Mouse (Mus musculus) limb, embryonic 14.5 days (tissue): ENCODE results near the gene Cacng2. TPM values are rescaled to one million over a fixed set of nuclear protein-coding genes. Genes with fewer than 3 reads are reported as not detected.

Experiments used
- ATAC-seq: fragments of 200-750 bp; cut with Nextera tagmentation; 2 replicates; pipeline ENCODE4 v1.8.0; 2017; ENCODE audit warnings: low read depth, moderate number of reproducible peaks, moderate TSS enrichment; ENCODE audit not compliant: low FRiP score
- DNase-seq: peaks from one replicate; pipeline ENCODE4 v3.0.0-alpha.2; 2015; ENCODE audit warnings: low spot score
- H3K27ac ChIP-seq: fragments of 300-500 bp; sonication (generic); replicated peaks from 2 replicates; pipeline ENCODE4 v1.5.1; 2014; ENCODE audit warnings: low read depth, mild to moderate bottlenecking, low read length, moderate library complexity, mixed read lengths
- H3K27me3 ChIP-seq: fragments of 300-500 bp; sonication (generic); 2 replicates; pipeline ENCODE4 v1.6.1; 2014; ENCODE audit warnings: low read length, mixed read lengths; ENCODE audit not compliant: control insufficient read depth, insufficient read depth
- H3K36me3 ChIP-seq: fragments of 300-500 bp; sonication (generic); 2 replicates; pipeline ENCODE4 v1.6.1; 2014; ENCODE audit warnings: mild to moderate bottlenecking, low read length, moderate library complexity, mixed read lengths; ENCODE audit not compliant: control insufficient read depth, insufficient read depth
- H3K4me1 ChIP-seq: fragments of 300-500 bp; sonication (generic); 2 replicates; pipeline ENCODE4 v1.6.1; 2014; ENCODE audit warnings: antibody characterized with exemption, low read length, mixed read lengths; ENCODE audit not compliant: control insufficient read depth, insufficient read depth
- H3K4me2 ChIP-seq: fragments of 300-500 bp; sonication (generic); replicated peaks from 2 replicates; pipeline ENCODE4 v1.6.1; 2014; ENCODE audit warnings: low read depth, mild to moderate bottlenecking, low read length, moderate library complexity; ENCODE audit not compliant: severe bottlenecking
- H3K4me3 ChIP-seq: fragments of 300-500 bp; sonication (generic); replicated peaks from 2 replicates; pipeline ENCODE4 v1.5.1; 2014; ENCODE audit warnings: low read length
- H3K9ac ChIP-seq: fragments of 300-500 bp; sonication (generic); 2 replicates; pipeline ENCODE4 v1.6.1; 2014; ENCODE audit warnings: mild to moderate bottlenecking, low read depth, low read length, moderate library complexity; ENCODE audit not compliant: severe bottlenecking
- H3K9me3 ChIP-seq: fragments of 300-500 bp; sonication (generic); 2 replicates; pipeline ENCODE4 v1.6.1; 2016; ENCODE audit warnings: low read length; ENCODE audit not compliant: control insufficient read depth
- POLR2A ChIP-seq: fragments of 200-500 bp; IDR thresholded peaks from 2 replicates; pipeline ENCODE4 v1.8.0; 2012; ENCODE audit warnings: inconsistent platforms, mild to moderate bottlenecking, moderate library complexity, borderline replicate concordance; ENCODE audit not compliant: insufficient read depth, insufficient read length; ENCODE audit errors: extremely low read depth
- WGBS: fragments of 180-500 bp; shearing (Covaris S2); extraction: QIAGEN DNeasy Blood & Tissue Kit; methylation state at CpG from one replicate; pipeline ENCODE4 v1.1.7; 2014; 5-methylcytosine and 5-hydroxymethylcytosine counted together
- polyA plus RNA-seq, 2 experiments: library from polyadenylated mRNA; depleted of rRNA in 1 of 2; stranded (reverse) in 1 of 2; unstranded in 1 of 2; fragments of >200 nt; fragmentation: Nextera tagmentation in 1 of 2; extraction: Ambion mirVana in 1 of 2; gene quantifications; 2 replicates each; pipeline versions ENCODE4 v1.2.1 to v1.2.3; 2012 to 2014

Cacng2 gene
- polyA plus RNA-seq (2012; rRNA removed) (0.03 TPM in 1 of 2 replicates, not detected in the other), polyA plus RNA-seq (2014; fragmentation: Nextera tagmentation; extraction: Ambion mirVana) (not detected in 2 replicates)

- no peaks in the 10 kb centered on the region for H3K36me3 ChIP-seq
- H3K4me3 ChIP-seq: peak within 1 kb of the TSS; percentile 22
- H3K27ac ChIP-seq: no peak within 1 kb of the TSS
- TF ChIP-seq POLR2A: no peak
- ATAC-seq (peak; percentile 99), DNase-seq (peak; percentile 97)
- H3K9ac ChIP-seq: no peak within 1 kb of the TSS
- no peaks in the 10 kb centered on the region for H3K9me3 ChIP-seq
- 4% methylated on average over 35 of the region's 42 CpGs for WGBS
- H3K4me2 ChIP-seq: peak within 1 kb of the TSS; percentile 47
- H3K27me3 ChIP-seq: peaks cover 5% of the 10 kb centered on the region
- no peaks in the 10 kb centered on the region for H3K4me1 ChIP-seq
Measured at GRCm38 (mm10) chr15:78119704-78120103, at the start of gene Cacng2. TSS of gene Cacng2 (minus strand) at chr15:78120028.

- H3K9ac ChIP-seq: no peak overlapping the region
- H3K4me3 ChIP-seq: no peak overlapping the region
Measured at GRCm38 (mm10) chr15:78169566-78169965, 49.7 kb upstream of the Cacng2 start.

GRCm38 (mm10) chr15:78165292-78165691 lies 45.5 kb upstream of the Cacng2 start:
- Histone ChIP-seq H3K36me3 (peaks cover 27% of the 10 kb centered on the region), H3K4me2 (no peak overlapping the region), H3K9me3 (no peaks in the 10 kb centered on the region), H3K4me1 (no peaks in the 10 kb centered on the region), H3K27ac (no peak overlapping the region), H3K27me3 (no peaks in the 10 kb centered on the region), H3K4me3 (no peak overlapping the region), H3K9ac (no peak overlapping the region)
- 74% methylated on average over 4 of the region's 4 CpGs for WGBS
- no peak for TF ChIP-seq POLR2A
- no peak for ATAC-seq
- DNase-seq: no peak

More at GRCm38 (mm10) chr15:78169566-78169965, 49.7 kb upstream of the Cacng2 start:
- no peak overlapping the region for H3K27ac ChIP-seq
- no peak overlapping the region for H3K4me2 ChIP-seq
- ATAC-seq: no peak
- WGBS: 84% methylated on average over 7 of the region's 11 CpGs
- no peaks in the 10 kb centered on the region for H3K9me3 ChIP-seq
- H3K27me3 ChIP-seq: no peaks in the 10 kb centered on the region
- no peak for DNase-seq
- peaks cover 12% of the 10 kb centered on the region; the same call in 1 of the 2 replicates for H3K4me1 ChIP-seq
- TF ChIP-seq POLR2A: no peak
- H3K36me3 ChIP-seq: peaks cover 16% of the 10 kb centered on the region; the same call in 1 of the 2 replicates

- Histone ChIP-seq H3K9ac (no peak overlapping the region), H3K4me1 (no peaks in the 10 kb centered on the region), H3K27me3 (no peaks in the 10 kb centered on the region), H3K4me3 (no peak overlapping the region), H3K9me3 (no peaks in the 10 kb centered on the region), H3K27ac (no peak overlapping the region), H3K4me2 (no peak overlapping the region), H3K36me3 (peaks cover 29% of the 10 kb centered on the region)
- no peak for DNase-seq
- ATAC-seq: no peak
- TF ChIP-seq POLR2A: no peak
- 74% methylated on average over 11 of the region's 11 CpGs for WGBS
Measured at GRCm38 (mm10) chr15:78164466-78164865, 44.6 kb upstream of the Cacng2 start.

- no peak overlapping the region for H3K9ac ChIP-seq
- no peaks in the 10 kb centered on the region for H3K4me1 ChIP-seq
- 75% methylated on average over 9 of the region's 9 CpGs for WGBS
- peaks cover 23% of the 10 kb centered on the region for H3K36me3 ChIP-seq
- DNase-seq (no peak), ATAC-seq (no peak)
- H3K4me3 ChIP-seq: no peak overlapping the region
- H3K9me3 ChIP-seq: no peaks in the 10 kb centered on the region
- H3K27ac ChIP-seq: no peak overlapping the region
- H3K27me3 ChIP-seq: no peaks in the 10 kb centered on the region
- no peak for TF ChIP-seq POLR2A
- H3K4me2 ChIP-seq: no peak overlapping the region
Measured at GRCm38 (mm10) chr15:78161946-78162345, 42.1 kb upstream of the Cacng2 start.
